Mouse (Mus musculus): ENCODE data around the gene Msmb.
"Not testable (repeated sequence)": the region's sequence is repeated elsewhere in the genome, so short reads cannot be mapped to it uniquely, and the experiment has no call there.

Gene Msmb

GRCm38 (mm10) chr14:32179393-32180195, 37.8 kb downstream of the Msmb start:
- no peak for DNase-seq

GRCm38 (mm10) chr14:32180861-32181260, 39.0 kb downstream of the Msmb start:
- DNase-seq = no peak

GRCm38 (mm10) chr14:32183846-32184245, 42.0 kb downstream of the Msmb start:
- no peak for DNase-seq

GRCm38 (mm10) chr14:32190627-32191391, 49.0 kb downstream of the Msmb start:
- no peak for DNase-seq

DNA sequence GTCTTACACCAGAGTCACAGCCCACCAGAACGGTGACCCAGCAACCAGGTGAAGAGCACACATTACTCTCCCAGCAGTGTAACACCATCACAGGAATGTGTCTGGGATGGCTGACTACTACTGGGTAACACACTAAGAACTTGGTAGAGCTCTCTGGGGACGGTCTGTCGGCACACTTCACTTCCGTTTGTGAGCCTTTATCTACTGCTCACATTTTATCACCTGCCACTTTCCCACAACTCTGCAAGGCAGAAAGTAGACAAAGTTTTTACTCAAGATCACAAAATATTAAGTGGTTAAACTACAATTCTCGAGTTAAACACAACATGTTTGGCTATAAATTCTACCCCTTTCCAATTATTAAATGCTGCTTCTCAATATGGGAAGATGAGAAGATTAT, 50.1 kb downstream of the Msmb start:
- DNase-seq = no peak

- DNase-seq = peak; percentile 44
Measured at GRCm38 (mm10) chr14:32192437-32192836, 50.6 kb downstream of the Msmb start.

GRCm38 (mm10) chr14:32193557-32193956, 51.7 kb downstream of the Msmb start:
- DNase-seq = not testable (repeated sequence)

DNA sequence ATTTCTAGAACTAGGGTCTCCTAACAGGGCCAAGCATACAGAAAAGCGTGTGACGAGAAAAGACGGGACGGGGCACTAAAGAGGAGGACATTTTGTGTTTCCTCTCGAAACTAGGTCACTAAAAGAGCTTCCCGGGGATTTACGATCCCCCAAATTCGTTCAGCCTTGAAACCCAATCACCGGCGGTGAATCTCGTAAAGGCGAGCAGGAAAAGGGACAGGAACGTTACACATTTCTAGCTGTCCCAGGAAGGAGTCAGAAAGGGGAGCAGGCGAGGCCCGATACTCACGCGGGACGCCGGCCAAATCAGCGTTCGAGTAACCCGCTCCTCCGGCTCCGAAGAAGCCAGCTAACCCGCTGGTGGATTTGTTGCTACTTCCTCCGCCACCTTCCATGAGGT, 59.5 kb downstream of the Msmb start:
- no peak for DNase-seq

DNA sequence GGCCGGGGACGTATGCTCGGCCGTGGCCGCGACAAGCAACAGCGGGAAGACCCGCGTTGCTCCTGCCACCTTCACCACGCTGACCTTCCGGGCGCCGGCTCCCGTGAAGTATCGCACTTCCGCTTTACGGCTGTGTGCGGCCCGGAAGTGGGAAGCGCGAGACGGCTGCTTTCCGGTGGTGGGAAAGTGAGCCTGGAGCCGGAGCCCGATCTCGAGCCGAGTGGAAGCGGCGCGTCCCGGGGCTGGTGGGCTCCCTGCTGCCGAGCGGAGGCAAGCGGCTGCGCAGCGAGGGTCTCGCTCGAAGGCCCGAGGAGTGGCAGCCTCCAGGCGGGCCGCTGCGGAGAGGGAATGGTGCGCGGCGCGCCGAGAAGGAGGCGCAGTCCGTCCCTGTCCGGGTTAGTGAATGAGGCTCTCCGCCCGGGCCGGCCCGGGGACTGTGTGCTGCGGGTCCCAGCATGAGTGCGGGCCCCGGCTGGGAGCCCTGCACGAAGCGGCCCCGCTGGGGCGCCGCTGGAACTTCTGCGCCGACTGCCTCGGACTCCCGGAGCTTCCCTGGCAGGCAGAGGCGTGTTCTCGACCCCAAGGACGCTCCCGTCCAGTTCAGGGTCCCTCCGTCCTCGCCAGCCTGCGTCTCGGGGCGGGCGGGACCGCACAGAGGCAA, 60.1 kb downstream of the Msmb start, which contains the start of the genes Timm23 and Parg:
Timm23 (minus strand) TSS at position 108 of the 661 bp plus-strand sequence.
Parg (plus strand) TSS at position 159 of the 661 bp plus-strand sequence.
- peak; percentile 84 for DNase-seq
